9 mouse cellular contexts compared by ENCODE assay signal in genomic region chr3:52044651-52045050, GRCm38 (mm10).
DNase-seq lines count a peak whose midpoint lies in the region; ATAC-seq lines count a peak whose summit lies in the region.
"Had no signal": no experiment of that assay in that cellular context is flagged by ENCODE, and none has a peak within 500 bp of the region (broad histone marks: within the 10 kb centered on the region; RNA-seq: fewer than 3 reads in every experiment).

No protein-coding gene starts in this region.

- DNase-seq in liver, embryonic 11.5 days (ENCODE audit: low spot score): peak; percentile 47
- no peak for DNase-seq in liver
- peak; percentile 78 for DNase-seq in embryo, embryonic 9.5 days (ENCODE audit: extremely low spot score)
- peak; percentile 85 for DNase-seq in midbrain, embryonic 14.5 days
- DNase-seq in adipocyte (ENCODE audit: low spot score): no peak
- no peak for DNase-seq in spleen, postnatal 36 days (ENCODE audit: low spot score in 2 of 2)

- H3K9me3 ChIP-seq in liver, embryonic 11.5 days (ENCODE audit: control insufficient read depth, low read length): no peaks in the 10 kb centered on the region
- H3K9me3 ChIP-seq in hindbrain, embryonic 12.5 days (replicated peaks): no peaks in the 10 kb centered on the region
- H3K9me3 ChIP-seq in midbrain, embryonic 14.5 days (ENCODE audit: control insufficient read depth, low read length): no peaks in the 10 kb centered on the region

- 16% methylated on average over 14 of the region's 14 CpGs for WGBS in liver, embryonic 11.5 days
- 6% methylated on average over 14 of the region's 14 CpGs for WGBS in hindbrain, embryonic 12.5 days
- 1% methylated on average over 14 of the region's 14 CpGs for WGBS in midbrain, embryonic 14.5 days

- no peaks in the 10 kb centered on the region for H3K36me3 ChIP-seq in liver, embryonic 11.5 days (ENCODE audit: control insufficient read depth, insufficient read depth, low read length)
- no peaks in the 10 kb centered on the region for H3K36me3 ChIP-seq in hindbrain, embryonic 12.5 days
- H3K36me3 ChIP-seq in midbrain, embryonic 14.5 days (ENCODE audit: control insufficient read depth, insufficient read depth, low read length): no peaks in the 10 kb centered on the region

- H3K4me3 ChIP-seq in liver, embryonic 11.5 days (ENCODE audit: low read depth, low read length): no peak overlapping the region
- peak overlapping the region; percentile 11; the same call in 1 of the 2 replicates for H3K4me3 ChIP-seq in hindbrain, embryonic 12.5 days
- peak overlapping the region; percentile 9 for H3K4me3 ChIP-seq in midbrain, embryonic 14.5 days (replicated peaks; ENCODE audit: low read depth, low read length)

- H3K27me3 ChIP-seq in liver, embryonic 11.5 days (replicated peaks; ENCODE audit: control insufficient read depth, insufficient read depth, low read length): no peaks in the 10 kb centered on the region
- H3K27me3 ChIP-seq in hindbrain, embryonic 12.5 days: no peaks in the 10 kb centered on the region
- H3K27me3 ChIP-seq in midbrain, embryonic 14.5 days (ENCODE audit: control insufficient read depth, insufficient read depth, low read length): no peaks in the 10 kb centered on the region
- H3K27me3 ChIP-seq: Patski had no signal

- peaks cover 35% of the 10 kb centered on the region for H3K4me1 ChIP-seq in liver, embryonic 11.5 days (replicated peaks; ENCODE audit: control insufficient read depth, insufficient read depth, low read length)
- peaks cover 51% of the 10 kb centered on the region for H3K4me1 ChIP-seq in hindbrain, embryonic 12.5 days
- peaks cover 46% of the 10 kb centered on the region for H3K4me1 ChIP-seq in midbrain, embryonic 14.5 days (ENCODE audit: control insufficient read depth, insufficient read depth, low read length)

- H3K9ac ChIP-seq in liver, embryonic 11.5 days (ENCODE audit: low read depth, low read length): peak overlapping the region; percentile 34; the same call in 1 of the 2 replicates
- H3K9ac ChIP-seq in hindbrain, embryonic 12.5 days: peak overlapping the region; percentile 55
- H3K9ac ChIP-seq in midbrain, embryonic 14.5 days (replicated peaks; ENCODE audit: low read length): peak overlapping the region; percentile 26; the same call in 1 of the 2 replicates

- no peak for ATAC-seq in liver, embryonic 11.5 days (replicated peaks; ENCODE audit: low FRiP score)
- peak; percentile 42 for ATAC-seq in hindbrain, embryonic 12.5 days (ENCODE audit: low FRiP score)
- ATAC-seq in midbrain, embryonic 14.5 days (ENCODE audit: low FRiP score, low TSS enrichment): peak; percentile 28; the same call in 1 of the 2 replicates
- ATAC-seq in activated CD4-positive, CD25-positive, alpha-beta regulatory T cell, adult 4 months: no peak
- ATAC-seq: Patski had no signal

- peak overlapping the region; percentile 69 for H3K4me2 ChIP-seq in liver, embryonic 11.5 days
- peak overlapping the region; percentile 59 for H3K4me2 ChIP-seq in hindbrain, embryonic 12.5 days (replicated peaks)
- H3K4me2 ChIP-seq in midbrain, embryonic 14.5 days (ENCODE audit: low read length): peak overlapping the region; percentile 61

- H3K27ac ChIP-seq in liver, embryonic 11.5 days (ENCODE audit: low read depth, low read length): peak overlapping the region; percentile 39; the same call in 1 of the 2 replicates
- peak overlapping the region; percentile 91 for H3K27ac ChIP-seq in hindbrain, embryonic 12.5 days
- peak overlapping the region; percentile 83 for H3K27ac ChIP-seq in midbrain, embryonic 14.5 days (replicated peaks; ENCODE audit: low read depth, low read length)

Comparison
In these comparisons a context has a peak if more than half of its experiments do, and no peak if none do; other contexts are left out.
1. DNase-seq: peak in liver, embryonic 11.5 days (single experiment), embryo, embryonic 9.5 days (single experiment) and midbrain, embryonic 14.5 days (single experiment); none in liver (single experiment), adipocyte (single experiment) and spleen, postnatal 36 days (0 of 2).
2. ATAC-seq: peak in hindbrain, embryonic 12.5 days (single experiment) and midbrain, embryonic 14.5 days (single experiment); none in liver, embryonic 11.5 days (single experiment) and activated CD4-positive, CD25-positive, alpha-beta regulatory T cell, adult 4 months (single experiment).
3. H3K27ac ChIP-seq: peak in every context shown above with its lines; median percentile 91 in hindbrain, embryonic 12.5 days; 83 in midbrain, embryonic 14.5 days; 39 in liver, embryonic 11.5 days.
4. Peak in every context shown above with its lines, with median percentiles within 50 percentile points of each other: H3K4me2 ChIP-seq and H3K9ac ChIP-seq.